10 mouse cellular contexts compared by ENCODE assay signal in genomic region chr9:21835258-21835912, GRCm38 (mm10). TPM values are rescaled to one million over a fixed set of nuclear protein-coding genes. Genes with fewer than 3 reads are reported as not detected.
DNase-seq lines count a peak whose midpoint lies in the region; ATAC-seq and TF ChIP-seq lines count a peak whose summit lies in the region.
"Had no signal": no experiment of that assay in that cellular context is flagged by ENCODE, and none has a peak within 500 bp of the region (broad histone marks: within the 10 kb centered on the region; RNA-seq: fewer than 3 reads in every experiment).

Angptl8 (plus strand) TSS chr9:21835510.

- no peak within 1 kb of the TSS for H3K4me2 ChIP-seq in lung, embryonic 14.5 days
- H3K4me2 ChIP-seq in forebrain, embryonic 11.5 days (ENCODE audit: low read depth, low read length, severe bottlenecking) = no peak within 1 kb of the TSS

- H3K4me1 ChIP-seq in lung, embryonic 14.5 days (ENCODE audit: insufficient read depth) = no peaks in the 10 kb centered on the region
- no peaks in the 10 kb centered on the region for H3K4me1 ChIP-seq in forebrain, embryonic 11.5 days (replicated peaks; ENCODE audit: control insufficient read depth, insufficient read depth, low read length)
- H3K4me1 ChIP-seq in limb, embryonic 10.5 days = peaks cover 2% of the 10 kb centered on the region

- no peak for ATAC-seq in lung, embryonic 14.5 days (ENCODE audit: insufficient read depth)
- ATAC-seq in forebrain, embryonic 11.5 days (replicated peaks; ENCODE audit: low FRiP score) = no peak

- DNase-seq in ovary, adult 18-20 months (ENCODE audit: low spot score) = peak; percentile 64
- DNase-seq in ovary, postnatal 10 days (ENCODE audit: low spot score) = no peak
- peak; percentile 75 for DNase-seq in kidney, adult 9 months
- DNase-seq in lung, embryonic 14.5 days = peak; percentile 48
- no peak for DNase-seq in forebrain, embryonic 11.5 days (ENCODE audit: low spot score)
- no peak for DNase-seq in limb, embryonic 10.5 days (ENCODE audit: low spot score)
- DNase-seq in urinary bladder, adult 2 months (ENCODE audit: low spot score) = no peak
- DNase-seq in cerebellum, adult 9-10 months = no peak

- H3K27ac ChIP-seq in lung, embryonic 14.5 days (ENCODE audit: low read depth) = peak within 1 kb of the TSS; percentile 15; the same call in 1 of the 2 replicates
- no peak within 1 kb of the TSS for H3K27ac ChIP-seq in forebrain, embryonic 11.5 days (ENCODE audit: low read depth, low read length)
- H3K27ac ChIP-seq in limb, embryonic 10.5 days = no peak within 1 kb of the TSS
- H3K27ac ChIP-seq: macrophage had no signal

- H3K9ac ChIP-seq in lung, embryonic 14.5 days = no peak within 1 kb of the TSS
- H3K9ac ChIP-seq in forebrain, embryonic 11.5 days (ENCODE audit: low read length) = no peak within 1 kb of the TSS

- no peaks in the 10 kb centered on the region for H3K9me3 ChIP-seq in lung, embryonic 14.5 days (ENCODE audit: low read depth, low read length)
- H3K9me3 ChIP-seq in forebrain, embryonic 11.5 days (ENCODE audit: control insufficient read depth, low read length) = no peaks in the 10 kb centered on the region
- H3K9me3 ChIP-seq in limb, embryonic 10.5 days (replicated peaks) = no peaks in the 10 kb centered on the region
- H3K9me3 ChIP-seq: G1E had no signal

- WGBS in lung, embryonic 14.5 days = 68% methylated on average over 15 of the region's 15 CpGs
- WGBS in forebrain, embryonic 11.5 days = 89% methylated on average over 15 of the region's 15 CpGs
- WGBS in limb, embryonic 10.5 days = 93% methylated on average over 15 of the region's 15 CpGs

- H3K36me3 ChIP-seq in lung, embryonic 14.5 days (ENCODE audit: insufficient read depth) = peaks cover 85% of the 10 kb centered on the region
- H3K36me3 ChIP-seq in forebrain, embryonic 11.5 days (ENCODE audit: control insufficient read depth, insufficient read depth, low read length) = no peaks in the 10 kb centered on the region
- H3K36me3 ChIP-seq in limb, embryonic 10.5 days = peaks cover 100% of the 10 kb centered on the region

- no peak for TF ChIP-seq CTCF in lung, embryonic 14.5 days (IDR thresholded peaks at IDR 0.05; ENCODE audit: low read depth)

- no peak within 1 kb of the TSS for H3K4me3 ChIP-seq in lung, embryonic 14.5 days (ENCODE audit: low read depth, low read length)
- no peak within 1 kb of the TSS for H3K4me3 ChIP-seq in forebrain, embryonic 11.5 days (ENCODE audit: low read depth, low read length)
- no peak within 1 kb of the TSS for H3K4me3 ChIP-seq in limb, embryonic 10.5 days

- H3K27me3 ChIP-seq in lung, embryonic 14.5 days (ENCODE audit: insufficient read depth, low read length) = no peaks in the 10 kb centered on the region
- no peaks in the 10 kb centered on the region for H3K27me3 ChIP-seq in forebrain, embryonic 11.5 days (ENCODE audit: control insufficient read depth, insufficient read depth, low read length)
- H3K27me3 ChIP-seq in limb, embryonic 10.5 days (ENCODE audit: low read depth, poor library complexity, severe bottlenecking) = no peaks in the 10 kb centered on the region

RNA-seq across cellular contexts. Expression of gene Angptl8, which starts in this region (rescaled TPM):
- polyA plus RNA-seq in lung, embryonic 14.5 days (2014; fragmentation: Nextera tagmentation; extraction: Ambion mirVana) = 1.3 and 1.9 TPM in 2 replicates
- polyA plus RNA-seq in forebrain, embryonic 11.5 days (2014; fragmentation: Nextera tagmentation; extraction: Ambion mirVana) = 0.60 TPM in 1 of 2 replicates, not detected in the other
- polyA plus RNA-seq in limb, embryonic 10.5 days (2016; fragmentation: Nextera tagmentation; extraction: Ambion mirVana) = 1.2 and 1.6 TPM in 2 replicates
- 1.2 and 2.0 TPM in 2 replicates for polyA plus RNA-seq in urinary bladder, adult 2 months (2012; rRNA removed)
- polyA plus RNA-seq: G1E, macrophage had no signal

Comparison
In these comparisons a context has a peak if more than half of its experiments do, and no peak if none do; other contexts are left out.
1. DNase-seq: peak in ovary, adult 18-20 months (single experiment), kidney, adult 9 months (single experiment) and lung, embryonic 14.5 days (single experiment); none in ovary, postnatal 10 days (single experiment), forebrain, embryonic 11.5 days (single experiment), limb, embryonic 10.5 days (single experiment), urinary bladder, adult 2 months (single experiment) and cerebellum, adult 9-10 months (single experiment).